Mouse (Mus musculus) thymus, adult 2 months (tissue): ENCODE measurements around the gene Soga1. TPM values are rescaled to one million over a fixed set of nuclear protein-coding genes. Genes with fewer than 3 reads are reported as not detected.

Experiments
- DNase-seq: peaks from one replicate; pipeline ENCODE4 v3.0.0; 2021
- H3K27ac ChIP-seq: fragments of 200-500 bp; 2 replicates; pipeline ENCODE4 v1.5.1; 2012; ENCODE audit warnings: low read length, control low read depth; ENCODE audit not compliant: control insufficient read depth, insufficient read depth
- H3K27me3 ChIP-seq: fragments of 200-500 bp; 2 replicates; pipeline ENCODE4 v1.6.1; 2012; ENCODE audit warnings: mild to moderate bottlenecking, low read length, moderate library complexity, mixed read lengths; ENCODE audit not compliant: control insufficient read depth, insufficient read depth
- H3K36me3 ChIP-seq: fragments of 200-500 bp; 2 replicates; pipeline ENCODE4 v1.6.1; 2012; ENCODE audit warnings: mild to moderate bottlenecking, low read length, moderate library complexity; ENCODE audit not compliant: control insufficient read depth, insufficient read depth
- H3K4me1 ChIP-seq: fragments of 200-500 bp; replicated peaks from 2 replicates; pipeline ENCODE4 v1.6.1; 2012; ENCODE audit warnings: low read length; ENCODE audit not compliant: control insufficient read depth, insufficient read depth
- H3K4me3 ChIP-seq: fragments of 200-500 bp; 2 replicates; pipeline ENCODE4 v1.5.1; 2012; ENCODE audit warnings: mild to moderate bottlenecking, low read length, control low read depth, moderate library complexity; ENCODE audit not compliant: control insufficient read depth, insufficient read depth
- CTCF ChIP-seq: fragments of 200-500 bp; IDR thresholded peaks from 2 replicates; pipeline ENCODE4 v1.5.1; 2012; ENCODE audit warnings: mild to moderate bottlenecking, control low read depth, low read length, moderate library complexity, borderline replicate concordance; ENCODE audit not compliant: control insufficient read depth, poor library complexity, insufficient read depth; ENCODE audit errors: extremely low read depth
- POLR2A ChIP-seq: fragments of 200-500 bp; IDR thresholded peaks from 2 replicates; pipeline ENCODE4 v1.6.1; 2012; ENCODE audit warnings: mild to moderate bottlenecking, low read length, control low read depth, moderate library complexity; ENCODE audit not compliant: control insufficient read depth, poor library complexity, insufficient read depth; ENCODE audit errors: extremely low read depth
- WGBS: fragments of 180-500 bp; shearing (Covaris S2); methylation state at CpG from one replicate; pipeline ENCODE4 v1.1.7; 2018; 5-methylcytosine and 5-hydroxymethylcytosine counted together
- polyA plus RNA-seq: library from polyadenylated mRNA; depleted of rRNA; stranded (reverse); fragments of >200 nt; gene quantifications from 2 replicates; pipeline ENCODE4 v1.2.3, GENCODE M21; 2012

Soga1 gene
- polyA plus RNA-seq, 1 experiment, result 5.2 TPM

GRCm38 (mm10) chr2:157064978-157065878 is 13.8 kb downstream of the Soga1 start:
- Histone ChIP-seq H3K27me3 (no peaks in the 10 kb centered on the region), H3K27ac (no peak overlapping the region), H3K36me3 (no peaks in the 10 kb centered on the region), H3K4me3 (no peak overlapping the region), H3K4me1 (peaks cover 7% of the 10 kb centered on the region; the same call in 1 of the 2 replicates)
- 92% methylated on average over 14 of the region's 14 CpGs for WGBS
- no peak for DNase-seq
- TF ChIP-seq CTCF (no peak), POLR2A (no peak)

- Histone ChIP-seq H3K27ac (no peak overlapping the region), H3K36me3 (no peaks in the 10 kb centered on the region), H3K4me1 (peaks cover 9% of the 10 kb centered on the region; the same call in 1 of the 2 replicates), H3K27me3 (no peaks in the 10 kb centered on the region), H3K4me3 (no peak overlapping the region)
- WGBS, result 34% methylated on average over 7 of the region's 7 CpGs
- no peak for DNase-seq
- TF ChIP-seq POLR2A, result no peak
- TF ChIP-seq CTCF, result no peak
Measured at GRCm38 (mm10) chr2:157064136-157064535, 14.9 kb downstream of the Soga1 start.

- Histone ChIP-seq H3K27me3 (no peaks in the 10 kb centered on the region), H3K36me3 (no peaks in the 10 kb centered on the region), H3K4me1 (peaks cover 14% of the 10 kb centered on the region), H3K4me3 (no peak overlapping the region), H3K27ac (no peak overlapping the region)
- DNase-seq, result no peak
- TF ChIP-seq POLR2A (no peak), CTCF (0 out of 2 replicates have a peak, but pooled peaks have one; percentile 16)
- WGBS, result 28% methylated on average over 4 of the region's 4 CpGs
Measured at GRCm38 (mm10) chr2:157063241-157063700, 15.8 kb downstream of the Soga1 start.

GRCm38 (mm10) chr2:157060557-157061305 is 18.3 kb downstream of the Soga1 start:
- DNase-seq, result no peak
- Histone ChIP-seq H3K36me3 (no peaks in the 10 kb centered on the region), H3K4me1 (peaks cover 15% of the 10 kb centered on the region), H3K4me3 (no peak overlapping the region), H3K27me3 (no peaks in the 10 kb centered on the region), H3K27ac (no peak overlapping the region)
- 95% methylated on average over 11 of the region's 11 CpGs for WGBS
- TF ChIP-seq CTCF (no peak), POLR2A (no peak)

- Histone ChIP-seq H3K4me3 (no peak overlapping the region), H3K36me3 (no peaks in the 10 kb centered on the region), H3K27ac (no peak overlapping the region), H3K27me3 (no peaks in the 10 kb centered on the region), H3K4me1 (peaks cover 15% of the 10 kb centered on the region)
- TF ChIP-seq CTCF (no peak), POLR2A (no peak)
- no peak for DNase-seq
- 97% methylated on average over 14 of the region's 14 CpGs for WGBS
Measured at GRCm38 (mm10) chr2:157060037-157060436, 19.0 kb downstream of the Soga1 start.

- Histone ChIP-seq H3K27me3 (no peaks in the 10 kb centered on the region), H3K4me1 (peaks cover 15% of the 10 kb centered on the region), H3K27ac (no peak overlapping the region), H3K36me3 (no peaks in the 10 kb centered on the region), H3K4me3 (no peak overlapping the region)
- no peak for TF ChIP-seq POLR2A
- TF ChIP-seq CTCF, result no peak
- 85% methylated on average over 8 of the region's 8 CpGs for WGBS
- no peak for DNase-seq
Measured at GRCm38 (mm10) chr2:157059166-157059565, 19.9 kb downstream of the Soga1 start.
